Mouse (Mus musculus): ENCODE results near the gene Bbx.

DNA sequence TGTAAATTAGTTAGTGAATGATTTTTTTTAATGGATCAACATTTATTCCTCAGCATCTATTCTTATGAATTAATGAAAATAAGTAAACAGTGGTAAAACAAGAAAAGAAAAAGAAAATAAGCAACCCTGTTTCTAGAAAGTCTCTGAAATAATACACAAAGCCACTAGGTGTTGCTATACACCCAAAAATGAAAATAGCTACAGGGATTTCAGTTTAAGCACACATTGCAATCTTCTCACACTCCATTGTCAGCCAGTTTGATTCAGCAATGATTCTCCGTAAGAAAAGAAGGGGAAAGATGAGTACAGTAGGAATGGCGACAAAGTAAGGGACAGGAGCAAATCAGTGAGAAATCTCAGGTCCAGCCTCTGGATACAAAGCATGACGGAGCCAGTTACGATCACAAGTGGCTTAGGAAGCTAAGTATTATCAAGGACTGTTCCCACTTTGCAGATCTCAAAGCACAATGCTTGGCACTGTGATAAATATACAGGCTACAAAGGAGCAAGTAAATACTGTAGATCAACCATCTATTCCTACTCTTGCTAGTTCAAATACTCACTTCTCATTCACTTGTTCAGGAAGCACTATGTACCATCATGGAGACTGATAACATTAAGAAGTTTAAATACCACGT lies 177.5 kb downstream of the Bbx start:
- TF ChIP-seq CTCF (IDR thresholded peaks at IDR 0.05; ENCODE audit: borderline replicate concordance, control insufficient read depth, extremely low read depth, insufficient read depth, low read length, poor library complexity): no peak
- TF ChIP-seq POLR2A (IDR thresholded peaks at IDR 0.05; ENCODE audit: control insufficient read depth, extremely low read depth, insufficient read depth, low read length, poor library complexity): no peak
